Mouse (Mus musculus) lung, postnatal 0 days (tissue): ENCODE measurements at regions not wholly inside any gene's neighbourhood (a gene's known extent, or its start where the extent isn't known, plus 50 kb on each side); places are given as distances from the start of the nearest gene placed in this dataset.

Experiments
- CTCF ChIP-seq: IDR thresholded peaks from 2 replicates; pipeline ENCODE4 v1.5.1; 2016; ENCODE audit warnings: antibody characterized with exemption, mild to moderate bottlenecking
- EP300 ChIP-seq: IDR thresholded peaks from 2 replicates; pipeline ENCODE4 v1.6.1; 2016; ENCODE audit warnings: antibody characterized with exemption, mild to moderate bottlenecking, control low read depth

DNA sequence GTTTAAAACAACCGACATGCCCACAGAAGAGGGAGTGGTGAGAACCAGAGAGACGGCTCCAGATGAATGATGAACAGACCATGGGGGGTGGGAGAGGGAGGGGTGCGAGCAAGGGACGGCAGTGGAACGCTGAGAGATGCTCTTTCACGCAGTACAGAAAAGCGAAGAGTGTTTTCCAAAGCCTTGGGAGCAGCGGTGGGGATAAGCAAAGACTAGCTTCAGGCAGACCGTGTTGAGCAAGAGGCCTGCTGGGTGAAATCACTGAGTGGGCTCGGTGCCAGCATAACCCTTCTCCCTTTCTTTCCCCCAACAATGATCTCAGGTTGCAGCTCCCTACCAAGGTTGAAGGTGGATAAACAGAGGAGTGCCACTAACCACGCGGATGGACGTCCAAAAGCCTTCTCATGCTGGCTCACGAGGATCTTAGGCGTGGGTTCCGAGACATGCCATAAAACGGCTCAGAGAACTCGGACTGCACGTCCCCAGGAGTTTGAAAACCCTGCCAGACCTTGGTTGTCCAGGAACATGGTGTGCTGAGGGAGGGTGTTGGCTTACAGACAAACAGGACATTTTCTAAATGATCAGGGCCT lies 153.1 kb downstream of the Syk start:
- peak; percentile 99 for TF ChIP-seq EP300
- no peak for TF ChIP-seq CTCF
